Mouse (Mus musculus) bone marrow macrophage, adult 2 months (primary cell): ENCODE measurements around the gene Msl2.

Source experiments
- CTCF ChIP-seq: IDR thresholded peaks from 2 replicates; pipeline ENCODE4 v1.5.1; 2012; ENCODE audit warnings: low read depth, mild to moderate bottlenecking, low read length, moderate library complexity
- POLR2A ChIP-seq: IDR thresholded peaks from 2 replicates; pipeline ENCODE4 v1.6.1; 2012; ENCODE audit warnings: mild to moderate bottlenecking, low read depth, low read length, borderline replicate concordance

DNA sequence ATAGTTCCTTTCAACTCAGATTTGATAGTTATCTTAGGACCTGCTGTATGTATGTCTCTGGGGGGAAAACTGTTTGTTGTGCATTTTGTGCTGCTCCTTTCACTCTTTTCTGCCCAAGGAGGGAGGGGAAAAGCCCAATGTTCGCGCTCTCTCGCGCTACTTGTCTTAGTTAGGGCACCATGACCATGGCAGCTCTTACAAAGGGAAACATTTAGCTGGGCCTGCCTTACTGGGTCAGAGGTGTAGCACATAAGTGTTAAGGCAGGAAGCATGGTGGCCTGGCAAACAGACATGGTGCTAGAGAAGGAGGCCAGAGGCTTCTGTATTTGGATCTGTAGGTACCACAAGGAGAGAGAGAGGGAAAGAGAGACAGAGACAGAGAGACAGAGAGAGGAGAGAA is 4.7 kb downstream of the Msl2 start:
- no peak for TF ChIP-seq CTCF
- TF ChIP-seq POLR2A, result no peak
